Mouse (Mus musculus) layer of hippocampus, adult 8-10 months (tissue): Measurements from ENCODE around the gene Ppm1g. TPM values are rescaled to one million over a fixed set of nuclear protein-coding genes. Genes with fewer than 3 reads are reported as not detected.
"Not testable (repeated sequence)": the region's sequence is repeated elsewhere in the genome, so short reads cannot be mapped to it uniquely, and the experiment has no call there.

Source experiments
- DNase-seq, 2 experiments: peaks; one replicate each; pipeline ENCODE4 v3.0.0; 2022; ENCODE audit warnings: low spot score in 2 of 2
- total RNA-seq, 4 experiments: library from RNA; stranded (reverse); gene quantifications; 2 replicates each; pipeline ENCODE4 v1.2.4; 2022

Ppm1g gene
- total RNA-seq, 4 experiments from 2014 or later, result 69.8 to 79.5 (median 73.1) TPM

- DNase-seq, result no peak
These were observed 1.0 kb downstream of the Ppm1g start for GRCm38 (mm10) chr5:31219474-31219873.

- no peak for DNase-seq
These were observed 1.4 kb downstream of the Ppm1g start for GRCm38 (mm10) chr5:31219070-31219469.

GRCm38 (mm10) chr5:31218294-31218693, 2.2 kb downstream of the Ppm1g start:
- no peak for DNase-seq

DNA sequence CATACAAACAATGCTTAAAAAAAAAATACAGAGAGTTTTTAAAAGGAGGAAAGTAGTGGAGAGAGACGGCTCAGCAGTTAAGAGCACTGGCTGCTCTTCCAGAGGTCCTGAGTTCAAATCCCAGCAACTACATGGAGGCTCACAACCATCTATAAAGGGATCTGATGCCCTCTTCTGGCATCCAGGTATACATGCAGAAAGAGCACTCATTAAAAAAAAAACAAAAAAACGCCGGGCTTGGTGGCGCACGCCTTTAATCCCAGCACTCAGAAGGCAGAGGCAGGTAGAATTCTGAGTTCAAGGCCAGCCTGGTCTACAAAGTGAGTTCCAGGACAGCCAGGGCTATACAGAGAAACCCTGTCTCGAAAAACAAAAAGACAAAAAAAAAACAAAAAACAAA, 3.9 kb downstream of the Ppm1g start:
- not testable (repeated sequence) for DNase-seq

GRCm38 (mm10) chr5:31204421-31204820, 16.1 kb downstream of the Ppm1g start:
- DNase-seq, result no peak

DNA sequence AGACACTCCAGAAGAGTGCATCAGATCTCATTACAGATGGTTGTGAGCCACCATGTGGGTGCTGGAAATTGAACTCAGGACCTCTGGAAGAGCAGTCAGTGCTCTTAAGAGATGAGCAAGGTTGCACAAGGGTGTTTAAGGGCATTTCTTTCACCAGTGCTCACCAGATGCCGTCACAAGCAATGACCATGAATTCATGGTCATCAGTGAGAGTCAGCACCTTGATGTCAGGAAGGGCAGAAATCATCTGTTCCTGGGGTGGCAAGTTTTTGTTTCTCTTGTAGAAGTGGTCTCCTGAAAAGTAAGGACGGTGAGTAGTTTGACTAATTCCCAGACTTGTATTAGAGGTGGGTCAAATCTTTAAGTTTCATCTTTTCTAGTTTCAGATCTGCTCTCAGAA, 16.6 kb downstream of the Ppm1g start:
- DNase-seq, result no peak

DNA sequence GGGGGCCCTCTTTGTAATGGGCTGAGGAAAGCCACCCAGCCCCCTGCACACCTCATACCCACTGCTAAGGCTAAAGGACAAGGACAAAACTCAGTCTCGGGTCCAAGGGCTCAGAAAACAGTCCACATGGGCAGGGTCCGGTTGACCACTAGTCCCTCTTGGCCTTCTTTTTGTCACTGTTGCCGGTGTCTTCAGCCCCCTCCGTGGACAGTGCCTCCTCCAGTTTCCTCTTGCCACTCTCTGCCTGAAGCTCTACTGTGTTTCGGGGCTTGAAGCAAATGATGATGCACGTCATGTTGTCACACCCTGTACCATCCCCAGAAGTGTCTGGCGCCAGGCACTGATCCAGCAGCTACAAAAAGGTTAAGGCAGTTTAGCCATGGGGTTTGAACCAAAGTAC, 17.6 kb downstream of the Ppm1g start:
- DNase-seq, result no peak

- peak; percentile 98 to 99 for DNase-seq
These were observed 18.5 kb downstream of the Ppm1g start, which contains the start of gene Zfp513 for GRCm38 (mm10) chr5:31201742-31202590. Zfp513 (minus strand) TSS chr5:31202303.

- no peak for DNase-seq
These were observed 19.3 kb downstream of the Ppm1g start for GRCm38 (mm10) chr5:31201042-31201741.

DNA sequence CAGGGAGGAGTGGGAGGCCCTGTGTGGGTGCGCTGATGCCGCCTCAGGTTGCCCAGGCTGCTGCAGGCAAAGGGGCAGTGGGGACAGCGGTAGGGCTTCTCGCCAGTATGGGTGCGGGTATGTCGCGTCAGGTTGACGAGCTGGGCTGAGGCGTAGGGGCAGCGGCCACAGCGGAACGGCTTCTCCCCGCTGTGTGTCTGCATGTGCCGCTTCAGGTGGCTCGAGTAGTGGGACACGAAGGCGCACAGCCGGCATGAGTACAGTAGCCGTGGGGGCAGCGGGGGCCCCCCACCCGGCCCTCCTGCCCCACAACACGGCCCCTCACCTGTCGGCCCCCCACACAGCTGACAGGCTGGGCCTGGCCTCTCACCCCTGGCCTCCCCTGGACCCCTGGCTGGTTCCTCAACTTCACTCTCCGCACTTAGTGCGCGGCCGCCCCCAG, 20.1 kb downstream of the Ppm1g start:
- DNase-seq, result no peak

DNA sequence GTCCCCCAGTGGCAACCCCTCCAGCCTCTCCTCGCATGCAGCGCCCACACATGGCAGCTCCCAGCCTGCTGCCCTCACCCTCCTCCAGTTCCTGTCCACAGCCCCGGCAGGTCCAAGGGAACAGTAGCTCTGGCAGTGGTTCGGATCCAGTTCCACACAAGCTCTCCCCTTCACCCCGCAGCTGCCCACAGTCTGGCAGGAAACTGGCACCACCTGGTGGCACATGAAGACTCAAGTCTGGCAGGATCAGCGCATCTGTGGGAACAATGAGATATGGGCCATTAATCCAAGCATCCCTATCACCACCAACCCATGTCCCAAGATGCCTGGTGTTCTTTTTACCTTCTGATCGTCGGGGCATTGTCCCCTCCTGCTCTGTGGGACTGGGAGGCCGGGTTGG, 20.6 kb downstream of the Ppm1g start:
- no peak for DNase-seq

DNA sequence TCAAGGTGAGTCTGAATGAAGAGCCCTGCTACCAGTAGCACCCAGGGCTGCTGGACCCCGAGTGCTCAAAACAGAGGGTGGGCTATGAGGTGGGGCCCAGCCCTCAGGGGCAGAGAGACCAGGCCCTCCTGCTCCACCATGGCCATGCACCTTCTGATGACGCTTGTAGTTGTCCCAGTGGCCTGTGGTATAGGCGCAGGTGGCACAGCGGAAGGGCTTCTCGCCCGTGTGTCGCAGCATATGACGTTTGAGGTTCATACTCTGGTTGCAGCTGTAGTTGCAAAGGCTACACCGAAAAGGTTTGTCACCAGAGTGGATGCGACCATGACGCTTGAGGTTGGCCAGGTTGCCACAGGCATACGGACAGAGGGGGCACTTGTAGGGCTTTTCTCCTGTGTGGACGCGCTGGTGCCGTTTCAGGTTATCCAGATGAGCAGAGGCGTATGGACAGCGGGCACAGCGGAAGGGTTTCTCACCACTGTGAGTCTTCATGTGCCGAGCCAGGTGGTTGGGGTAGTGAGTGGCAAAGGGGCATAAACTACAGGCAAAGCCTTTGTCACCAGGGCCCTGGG, 21.1 kb downstream of the Ppm1g start:
- DNase-seq, result no peak

GRCm38 (mm10) chr5:31198616-31199320, 21.7 kb downstream of the Ppm1g start:
- DNase-seq, result no peak

- no peak for DNase-seq
These were observed 22.3 kb downstream of the Ppm1g start for GRCm38 (mm10) chr5:31198170-31198569.

DNA sequence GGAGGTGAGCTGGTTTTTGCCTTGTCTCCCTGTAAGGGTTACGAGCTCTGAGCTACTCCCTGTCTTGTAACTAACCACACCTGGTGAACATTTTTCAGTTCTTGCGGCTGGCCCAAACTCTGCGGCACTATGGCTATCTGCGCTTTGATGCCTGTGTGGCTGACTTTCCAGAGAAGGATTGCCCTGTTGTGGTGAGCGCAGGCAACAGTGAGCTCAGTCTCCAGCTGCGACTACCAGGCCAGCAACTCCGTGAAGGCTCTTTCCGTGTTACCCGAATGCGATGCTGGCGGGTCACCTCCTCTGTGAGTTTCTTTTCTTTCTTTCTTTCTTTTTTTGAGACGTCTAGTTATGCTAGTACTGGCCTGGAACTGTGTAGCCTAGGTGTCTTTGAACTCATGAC, 23.4 kb downstream of the Ppm1g start:
- DNase-seq, result no peak

DNA sequence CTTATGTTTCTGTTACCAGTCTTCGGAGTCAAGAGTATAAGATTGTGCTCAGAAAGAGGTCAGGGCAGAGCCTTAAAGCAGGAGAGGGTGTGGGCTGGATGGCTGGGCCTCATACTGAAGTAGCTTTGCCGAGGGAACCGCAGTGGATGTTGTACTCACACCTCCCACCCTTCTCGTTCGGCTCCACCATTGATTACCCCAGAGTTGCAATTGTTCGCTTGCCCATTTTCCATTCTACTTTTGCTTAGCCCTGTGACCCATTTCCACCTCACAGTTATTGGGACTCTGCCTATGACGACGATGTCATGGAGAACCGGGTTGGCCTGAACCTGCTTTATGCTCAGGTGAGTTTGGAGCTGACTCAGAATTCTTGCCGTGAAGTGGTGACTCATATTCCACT, 24.3 kb downstream of the Ppm1g start:
- no peak for DNase-seq

GRCm38 (mm10) chr5:31195671-31196070, 24.8 kb downstream of the Ppm1g start:
- DNase-seq, result no peak

DNA sequence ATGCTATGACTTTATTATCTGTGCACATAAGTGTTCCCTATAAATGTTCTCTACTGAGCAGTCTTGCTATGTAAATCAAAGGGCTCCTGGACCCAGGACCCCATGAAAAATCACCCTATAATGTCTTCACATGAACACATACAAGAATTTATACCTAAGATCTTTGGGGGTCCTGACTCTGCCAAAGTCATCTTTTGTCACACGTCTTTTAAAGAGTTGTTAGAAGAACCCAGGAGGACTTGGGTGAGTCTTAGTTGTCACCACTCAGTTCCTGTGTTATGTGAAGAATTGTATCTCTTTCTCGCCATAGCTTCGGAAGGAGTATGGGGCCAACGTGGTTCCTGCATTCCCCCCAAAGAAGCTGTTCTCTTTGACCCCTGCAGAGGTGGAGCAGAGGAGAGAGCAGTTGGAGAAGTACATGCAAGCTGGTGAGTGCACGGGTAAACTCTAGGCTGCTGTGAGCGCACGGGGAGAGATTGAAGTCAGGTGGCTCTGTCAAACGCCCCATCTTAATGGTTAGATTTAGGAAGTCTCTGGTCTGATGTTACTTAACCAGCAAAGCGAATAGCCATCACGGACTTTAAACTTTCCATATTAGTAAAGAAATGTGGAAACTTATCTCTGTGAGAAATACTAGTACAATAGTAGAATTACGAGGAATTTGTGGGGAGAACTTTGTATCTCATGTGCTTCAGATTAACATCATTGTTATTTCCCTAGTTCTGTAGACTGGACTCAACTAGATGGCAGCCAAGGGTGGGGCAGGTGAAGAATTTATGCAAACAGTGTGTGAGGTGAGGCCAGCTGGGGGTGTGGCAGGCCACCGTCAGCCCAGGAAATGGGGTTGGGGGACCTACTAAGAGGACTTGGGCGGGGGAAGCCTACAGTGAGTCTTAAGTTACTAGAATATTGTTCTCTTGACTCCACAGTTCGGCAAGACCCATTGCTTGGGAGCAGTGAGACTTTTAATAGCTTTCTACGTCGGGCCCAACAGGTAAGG, 25.7 kb downstream of the Ppm1g start:
- no peak for DNase-seq

GRCm38 (mm10) chr5:31193631-31194281, 26.7 kb downstream of the Ppm1g start:
- no peak for DNase-seq
